Mouse (Mus musculus): ENCODE measurements around the gene D5Ertd579e. TPM values are rescaled to one million over a fixed set of nuclear protein-coding genes. Genes with fewer than 3 reads are reported as not detected.
A peak's percentile ranks its signal among the peaks of the same experiment; 100 is the strongest.

The D5Ertd579e gene
- polyA plus RNA-seq, 1 experiment from 2014 or later: 27.4 TPM

- no peak overlapping the region for H3K27ac ChIP-seq
- no peaks in the 10 kb centered on the region for H3K27me3 ChIP-seq
- H3K9me3 ChIP-seq (replicated peaks): no peaks in the 10 kb centered on the region
- no peak overlapping the region for H3K9ac ChIP-seq
- 81% methylated on average over 7 of the region's 7 CpGs for WGBS
- no peak for ATAC-seq
- no peak overlapping the region for H3K4me3 ChIP-seq
- H3K36me3 ChIP-seq (ENCODE audit: poor library complexity, severe bottlenecking): no peaks in the 10 kb centered on the region
- H3K4me2 ChIP-seq: no peak overlapping the region
- H3K4me1 ChIP-seq: peaks cover 21% of the 10 kb centered on the region
Measured at GRCm38 (mm10) chr5:36698067-36698670, 2.3 kb upstream of the D5Ertd579e start.

- H3K36me3 ChIP-seq (ENCODE audit: poor library complexity, severe bottlenecking): no peaks in the 10 kb centered on the region
- H3K9ac ChIP-seq: peak overlapping the region; percentile 94; the same call in 1 of the 2 replicates
- no peak for ATAC-seq
- 78% methylated on average over 11 of the region's 11 CpGs for WGBS
- peak overlapping the region; percentile 85; the same call in 1 of the 2 replicates for H3K4me3 ChIP-seq
- peak overlapping the region; percentile 71 for H3K4me2 ChIP-seq
- no peaks in the 10 kb centered on the region for H3K9me3 ChIP-seq (replicated peaks)
- H3K4me1 ChIP-seq: peaks cover 28% of the 10 kb centered on the region
- no peaks in the 10 kb centered on the region for H3K27me3 ChIP-seq
- H3K27ac ChIP-seq: no peak overlapping the region
Measured at GRCm38 (mm10) chr5:36696504-36697300, 878 bp upstream of the D5Ertd579e start.

- no peaks in the 10 kb centered on the region for H3K27me3 ChIP-seq
- peak overlapping the region; percentile 85 for H3K4me3 ChIP-seq
- no peaks in the 10 kb centered on the region for H3K36me3 ChIP-seq (ENCODE audit: poor library complexity, severe bottlenecking)
- peak overlapping the region; percentile 90 for H3K27ac ChIP-seq
- H3K9me3 ChIP-seq (replicated peaks): no peaks in the 10 kb centered on the region
- WGBS: 4% methylated on average over 14 of the region's 14 CpGs
- H3K4me1 ChIP-seq: peaks cover 32% of the 10 kb centered on the region
- peak; percentile 2; the same call in 1 of the 2 replicates for ATAC-seq
- peak overlapping the region; percentile 71 for H3K4me2 ChIP-seq
- peak overlapping the region; percentile 94 for H3K9ac ChIP-seq
Measured at GRCm38 (mm10) chr5:36695005-36695404, 819 bp downstream of the D5Ertd579e start.

GRCm38 (mm10) chr5:36693651-36694050 lies 2.2 kb downstream of the D5Ertd579e start:
- Histone ChIP-seq H3K9ac (no peak overlapping the region; the same call in 1 of the 2 replicates), H3K4me1 (peaks cover 32% of the 10 kb centered on the region), H3K36me3 (ENCODE audit: poor library complexity, severe bottlenecking) (no peaks in the 10 kb centered on the region), H3K9me3 (replicated peaks) (no peaks in the 10 kb centered on the region), H3K27me3 (no peaks in the 10 kb centered on the region), H3K27ac (no peak overlapping the region), H3K4me2 (peak overlapping the region; percentile 18; the same call in 1 of the 2 replicates), H3K4me3 (no peak overlapping the region)
- 83% methylated on average over 2 of the region's 2 CpGs for WGBS
- ATAC-seq: no peak

- Histone ChIP-seq H3K9ac (no peak overlapping the region), H3K4me2 (no peak overlapping the region), H3K4me1 (peaks cover 28% of the 10 kb centered on the region), H3K9me3 (replicated peaks) (peaks cover 6% of the 10 kb centered on the region; the same call in 1 of the 2 replicates), H3K4me3 (no peak overlapping the region), H3K36me3 (ENCODE audit: poor library complexity, severe bottlenecking) (peaks cover 15% of the 10 kb centered on the region), H3K27ac (no peak overlapping the region), H3K27me3 (no peaks in the 10 kb centered on the region)
- ATAC-seq: no peak
- WGBS: 96% methylated on average over 1 of the region's 1 CpGs
Measured at GRCm38 (mm10) chr5:36691423-36691822, 4.4 kb downstream of the D5Ertd579e start.

- Histone ChIP-seq H3K27me3 (no peaks in the 10 kb centered on the region), H3K9me3 (replicated peaks) (peaks cover 6% of the 10 kb centered on the region; the same call in 1 of the 2 replicates), H3K27ac (no peak overlapping the region), H3K4me2 (no peak overlapping the region), H3K4me3 (no peak overlapping the region), H3K9ac (no peak overlapping the region), H3K36me3 (ENCODE audit: poor library complexity, severe bottlenecking) (peaks cover 16% of the 10 kb centered on the region), H3K4me1 (0 out of 2 replicates have a peak, but pooled peaks cover 3% of the 10 kb centered on the region)
- ATAC-seq: no peak
- WGBS: 93% methylated on average over 4 of the region's 4 CpGs
Measured at GRCm38 (mm10) chr5:36685170-36685569, 10.7 kb downstream of the D5Ertd579e start.

- no peaks in the 10 kb centered on the region for H3K27me3 ChIP-seq
- no peak overlapping the region for H3K4me3 ChIP-seq
- H3K4me2 ChIP-seq: no peak overlapping the region
- H3K27ac ChIP-seq: no peak overlapping the region
- H3K9ac ChIP-seq: no peak overlapping the region
- peaks cover 6% of the 10 kb centered on the region; the same call in 1 of the 2 replicates for H3K9me3 ChIP-seq (replicated peaks)
- H3K36me3 ChIP-seq (ENCODE audit: poor library complexity, severe bottlenecking): peaks cover 16% of the 10 kb centered on the region
- 96% methylated on average over 1 of the region's 1 CpGs for WGBS
- no peak for ATAC-seq
- H3K4me1 ChIP-seq: 0 out of 2 replicates have a peak, but pooled peaks cover 3% of the 10 kb centered on the region
Measured at GRCm38 (mm10) chr5:36683586-36683985, 12.2 kb downstream of the D5Ertd579e start.

GRCm38 (mm10) chr5:36681219-36681618 lies 14.6 kb downstream of the D5Ertd579e start:
- Histone ChIP-seq H3K27ac (no peak overlapping the region), H3K4me1 (0 out of 2 replicates have a peak, but pooled peaks cover 3% of the 10 kb centered on the region), H3K4me3 (no peak overlapping the region), H3K4me2 (no peak overlapping the region), H3K9me3 (replicated peaks) (no peaks in the 10 kb centered on the region), H3K27me3 (no peaks in the 10 kb centered on the region), H3K9ac (no peak overlapping the region), H3K36me3 (ENCODE audit: poor library complexity, severe bottlenecking) (no peaks in the 10 kb centered on the region)
- ATAC-seq: no peak

GRCm38 (mm10) chr5:36679918-36680598 lies 15.8 kb downstream of the D5Ertd579e start:
- Histone ChIP-seq H3K27me3 (no peaks in the 10 kb centered on the region), H3K9ac (no peak overlapping the region), H3K9me3 (replicated peaks) (no peaks in the 10 kb centered on the region), H3K4me1 (0 out of 2 replicates have a peak, but pooled peaks cover 3% of the 10 kb centered on the region), H3K4me3 (no peak overlapping the region), H3K27ac (no peak overlapping the region), H3K36me3 (ENCODE audit: poor library complexity, severe bottlenecking) (no peaks in the 10 kb centered on the region), H3K4me2 (no peak overlapping the region)
- WGBS: 70% methylated on average over 4 of the region's 4 CpGs
- ATAC-seq: no peak

GRCm38 (mm10) chr5:36678799-36679198 lies 17.0 kb downstream of the D5Ertd579e start:
- Histone ChIP-seq H3K9ac (no peak overlapping the region), H3K4me3 (no peak overlapping the region), H3K4me2 (no peak overlapping the region), H3K9me3 (replicated peaks) (no peaks in the 10 kb centered on the region), H3K4me1 (0 out of 2 replicates have a peak, but pooled peaks cover 3% of the 10 kb centered on the region), H3K27ac (no peak overlapping the region), H3K27me3 (no peaks in the 10 kb centered on the region), H3K36me3 (ENCODE audit: poor library complexity, severe bottlenecking) (no peaks in the 10 kb centered on the region)
- 70% methylated on average over 1 of the region's 1 CpGs for WGBS
- no peak for ATAC-seq

- Histone ChIP-seq H3K27ac (no peak overlapping the region), H3K9me3 (replicated peaks) (no peaks in the 10 kb centered on the region), H3K4me1 (0 out of 2 replicates have a peak, but pooled peaks cover 3% of the 10 kb centered on the region), H3K4me2 (no peak overlapping the region), H3K27me3 (no peaks in the 10 kb centered on the region), H3K36me3 (ENCODE audit: poor library complexity, severe bottlenecking) (no peaks in the 10 kb centered on the region), H3K9ac (no peak overlapping the region), H3K4me3 (no peak overlapping the region)
- 94% methylated on average over 5 of the region's 5 CpGs for WGBS
- no peak for ATAC-seq
Measured at GRCm38 (mm10) chr5:36677907-36678306, 17.9 kb downstream of the D5Ertd579e start.

- no peaks in the 10 kb centered on the region for H3K27me3 ChIP-seq
- no peaks in the 10 kb centered on the region for H3K9me3 ChIP-seq (replicated peaks)
- 49% methylated on average over 1 of the region's 1 CpGs for WGBS
- no peak overlapping the region for H3K9ac ChIP-seq
- peaks cover 11% of the 10 kb centered on the region for H3K36me3 ChIP-seq (ENCODE audit: poor library complexity, severe bottlenecking)
- H3K4me1 ChIP-seq: 0 out of 2 replicates have a peak, but pooled peaks cover 2% of the 10 kb centered on the region
- H3K4me2 ChIP-seq: no peak overlapping the region
- H3K27ac ChIP-seq: no peak overlapping the region
- ATAC-seq: no peak
- H3K4me3 ChIP-seq: no peak overlapping the region
Measured at GRCm38 (mm10) chr5:36675466-36675865, 20.4 kb downstream of the D5Ertd579e start.

Data from forebrain, embryonic 13.5 days (tissue).